Mouse (Mus musculus) liver, embryonic 13.5 days (tissue): ENCODE measurements at regions not wholly inside any gene's neighbourhood (a gene's known extent, or its start where the extent isn't known, plus 50 kb on each side); places are given as distances from the start of the nearest gene placed in this dataset.

Experiments
- ATAC-seq: fragments of 200-750 bp; cut with Nextera tagmentation; 2 replicates; pipeline ENCODE4 v1.8.0; 2017; ENCODE audit warnings: low read depth, mild to moderate bottlenecking, moderate number of reproducible peaks, moderate library complexity
- DNase-seq: peaks from one replicate; pipeline ENCODE4 v3.0.0; 2022
- H3K27ac ChIP-seq: fragments of 300-500 bp; sonication (generic); 2 replicates; pipeline ENCODE4 v1.5.1; 2015; ENCODE audit warnings: moderate library complexity, mild to moderate bottlenecking, inconsistent platforms
- H3K27me3 ChIP-seq: fragments of 300-500 bp; sonication (generic); 2 replicates; pipeline ENCODE4 v1.6.1; 2015; ENCODE audit warnings: mild to moderate bottlenecking, inconsistent platforms
- H3K36me3 ChIP-seq: fragments of 300-500 bp; sonication (generic); 2 replicates; pipeline ENCODE4 v1.6.1; 2015; ENCODE audit warnings: mild to moderate bottlenecking, inconsistent platforms
- H3K4me1 ChIP-seq: fragments of 300-500 bp; sonication (generic); replicated peaks from 2 replicates; pipeline ENCODE4 v1.6.1; 2015; ENCODE audit warnings: inconsistent platforms
- H3K4me2 ChIP-seq: fragments of 300-500 bp; sonication (generic); 2 replicates; pipeline ENCODE4 v1.6.1; 2015; ENCODE audit warnings: inconsistent platforms, mild to moderate bottlenecking, moderate library complexity
- H3K4me3 ChIP-seq: fragments of 300-500 bp; sonication (generic); replicated peaks from 2 replicates; pipeline ENCODE4 v1.5.1; 2015; ENCODE audit warnings: mild to moderate bottlenecking, inconsistent platforms
- H3K9ac ChIP-seq: fragments of 300-500 bp; sonication (generic); 2 replicates; pipeline ENCODE4 v1.6.1; 2015; ENCODE audit warnings: mild to moderate bottlenecking, inconsistent platforms
- H3K9me3 ChIP-seq: fragments of 300-500 bp; sonication (generic); replicated peaks from 2 replicates; pipeline ENCODE4 v1.6.1; 2016; ENCODE audit warnings: inconsistent platforms
- WGBS: fragments of 180-500 bp; shearing (Covaris S2); methylation state at CpG from one replicate; pipeline ENCODE4 v1.1.7; 2015; ENCODE audit not compliant: insufficient replicate concordance; 5-methylcytosine and 5-hydroxymethylcytosine counted together

DNA sequence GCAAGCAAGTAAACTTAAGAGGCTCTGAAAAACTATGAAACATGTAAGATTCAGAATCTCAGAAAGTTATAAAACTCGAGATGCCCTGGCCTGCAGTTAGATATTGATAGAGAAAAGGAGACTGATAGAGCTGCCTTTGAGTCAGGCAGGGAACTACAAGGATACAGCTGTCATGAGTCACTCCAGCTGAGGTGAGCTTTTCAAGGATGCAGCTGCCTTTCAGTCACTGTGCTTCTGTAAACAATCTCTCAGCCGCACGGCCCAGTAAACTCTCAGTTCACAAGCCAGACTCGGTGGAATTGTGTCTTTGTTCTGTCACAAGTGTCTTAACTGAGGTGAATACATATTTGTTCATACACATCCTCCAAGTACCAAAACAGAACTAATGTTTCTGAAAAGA is 334.9 kb upstream of the Rsrc1 start:
- no peak overlapping the region for H3K27ac ChIP-seq
- 51% methylated on average over 4 of the region's 4 CpGs for WGBS
- no peak overlapping the region for H3K9ac ChIP-seq
- H3K4me1 ChIP-seq: peaks cover 14% of the 10 kb centered on the region
- H3K27me3 ChIP-seq: no peaks in the 10 kb centered on the region
- no peaks in the 10 kb centered on the region for H3K36me3 ChIP-seq
- DNase-seq: no peak
- H3K4me2 ChIP-seq: no peak overlapping the region
- no peak overlapping the region for H3K4me3 ChIP-seq
- ATAC-seq: no peak
- no peaks in the 10 kb centered on the region for H3K9me3 ChIP-seq

DNA sequence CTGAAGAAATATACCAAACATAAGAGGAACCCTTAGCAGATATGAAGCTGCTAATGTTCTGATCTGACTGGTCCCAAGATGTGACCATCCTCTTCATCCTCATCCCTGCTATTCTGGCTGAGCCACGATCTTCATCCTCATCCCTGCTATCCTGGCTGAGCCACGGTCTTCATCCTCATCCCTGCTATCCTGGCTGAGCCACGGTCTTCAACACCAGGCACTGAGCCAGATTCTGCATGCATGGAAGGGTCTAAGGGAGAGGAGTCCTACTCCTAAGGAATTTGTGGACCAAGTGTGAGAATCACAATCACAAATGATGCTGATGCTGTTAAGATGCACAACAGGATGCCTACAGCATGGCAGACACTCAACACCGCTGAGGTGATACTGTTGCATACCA is 331.9 kb upstream of the Rsrc1 start:
- DNase-seq: no peak
- no peaks in the 10 kb centered on the region for H3K9me3 ChIP-seq
- H3K4me2 ChIP-seq: no peak overlapping the region
- no peaks in the 10 kb centered on the region for H3K36me3 ChIP-seq
- no peak for ATAC-seq
- no peak overlapping the region for H3K9ac ChIP-seq
- peaks cover 32% of the 10 kb centered on the region for H3K4me1 ChIP-seq
- H3K27me3 ChIP-seq: no peaks in the 10 kb centered on the region
- 75% methylated on average over 4 of the region's 4 CpGs for WGBS
- no peak overlapping the region for H3K4me3 ChIP-seq
- no peak overlapping the region for H3K27ac ChIP-seq

DNA sequence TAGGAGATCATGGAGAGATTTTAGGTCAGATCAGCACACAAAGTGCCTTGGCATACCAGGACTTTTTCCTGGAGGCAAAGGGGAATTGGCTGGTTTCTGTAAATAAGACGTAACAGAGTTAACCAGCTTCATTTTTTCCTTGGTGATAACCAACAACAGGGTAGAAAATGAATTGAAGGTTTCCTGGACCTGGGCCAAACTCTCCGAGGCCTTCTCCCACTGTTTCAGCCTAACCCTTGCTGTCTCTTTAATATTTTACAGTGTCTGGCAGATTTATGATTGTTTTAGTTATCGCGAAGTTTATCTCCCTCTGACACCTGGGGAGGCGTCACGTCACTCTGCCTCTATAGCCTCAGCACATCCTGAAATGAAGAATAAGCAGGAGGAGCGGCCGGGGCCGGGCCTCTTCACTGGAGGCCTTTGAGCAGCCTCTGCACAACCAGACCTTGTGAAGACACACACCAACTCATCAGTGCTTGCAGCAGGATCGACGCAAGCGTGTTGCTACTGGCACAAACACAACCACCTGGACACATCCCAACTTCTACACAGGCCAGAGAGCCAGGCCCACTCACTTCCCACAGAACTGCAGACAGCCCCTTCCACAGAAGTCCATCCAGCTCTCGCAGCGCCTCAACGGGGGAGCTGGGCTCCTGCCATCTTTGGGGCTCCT is 331.0 kb upstream of the Rsrc1 start:
- H3K4me1 ChIP-seq: peaks cover 41% of the 10 kb centered on the region
- no peak overlapping the region for H3K27ac ChIP-seq
- no peak for ATAC-seq

DNA sequence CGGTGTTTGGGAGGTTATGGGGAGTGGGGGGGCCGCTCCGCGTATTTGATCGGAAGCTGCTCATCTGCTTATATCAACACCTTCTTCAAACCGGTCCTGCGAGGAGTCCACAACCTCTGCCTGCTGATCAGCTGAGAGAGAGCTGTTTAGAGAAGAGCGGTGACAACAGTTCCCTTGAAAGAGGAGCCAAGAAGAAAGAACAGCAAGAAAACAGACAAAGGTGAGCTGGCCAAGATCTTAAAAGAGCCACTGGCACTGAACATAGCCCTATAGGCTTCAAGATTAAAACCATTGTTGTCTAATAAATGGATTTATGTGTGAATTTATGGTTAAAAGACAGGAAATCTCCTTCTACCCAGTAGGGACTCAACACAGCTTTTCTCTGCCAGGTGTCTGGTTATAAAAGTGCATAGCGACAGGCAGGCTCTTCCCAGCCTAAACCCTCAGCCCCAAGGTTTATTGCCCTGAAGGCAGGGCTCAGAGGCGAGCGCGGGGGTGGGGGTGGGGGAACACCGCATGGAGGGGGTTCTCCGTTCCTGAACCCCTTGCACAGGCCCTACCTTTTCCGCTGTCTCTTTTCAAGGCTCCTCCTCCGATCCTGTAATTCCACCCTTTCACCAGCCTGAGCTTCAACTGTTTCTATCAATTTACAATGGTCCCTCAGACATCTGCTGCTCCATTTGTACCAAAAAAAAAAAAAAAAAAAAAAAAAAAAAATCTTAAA is 330.3 kb upstream of the Rsrc1 start:
- ATAC-seq: no peak
- no peaks in the 10 kb centered on the region for H3K27me3 ChIP-seq
- H3K9me3 ChIP-seq: no peaks in the 10 kb centered on the region
- WGBS: 74% methylated on average over 16 of the region's 16 CpGs
- no peak overlapping the region for H3K4me2 ChIP-seq
- peaks cover 48% of the 10 kb centered on the region for H3K4me1 ChIP-seq
- no peak overlapping the region for H3K9ac ChIP-seq
- H3K36me3 ChIP-seq: no peaks in the 10 kb centered on the region
- H3K4me3 ChIP-seq: no peak overlapping the region
- no peak overlapping the region for H3K27ac ChIP-seq
- no peak for DNase-seq

More for the DNA sequence above, 331.0 kb upstream of the Rsrc1 start:
- Histone ChIP-seq H3K27me3 (no peaks in the 10 kb centered on the region), H3K4me3 (no peak overlapping the region), H3K9me3 (no peaks in the 10 kb centered on the region), H3K4me2 (no peak overlapping the region), H3K36me3 (no peaks in the 10 kb centered on the region), H3K9ac (no peak overlapping the region)
- 61% methylated on average over 15 of the region's 15 CpGs for WGBS
- DNase-seq: no peak

DNA sequence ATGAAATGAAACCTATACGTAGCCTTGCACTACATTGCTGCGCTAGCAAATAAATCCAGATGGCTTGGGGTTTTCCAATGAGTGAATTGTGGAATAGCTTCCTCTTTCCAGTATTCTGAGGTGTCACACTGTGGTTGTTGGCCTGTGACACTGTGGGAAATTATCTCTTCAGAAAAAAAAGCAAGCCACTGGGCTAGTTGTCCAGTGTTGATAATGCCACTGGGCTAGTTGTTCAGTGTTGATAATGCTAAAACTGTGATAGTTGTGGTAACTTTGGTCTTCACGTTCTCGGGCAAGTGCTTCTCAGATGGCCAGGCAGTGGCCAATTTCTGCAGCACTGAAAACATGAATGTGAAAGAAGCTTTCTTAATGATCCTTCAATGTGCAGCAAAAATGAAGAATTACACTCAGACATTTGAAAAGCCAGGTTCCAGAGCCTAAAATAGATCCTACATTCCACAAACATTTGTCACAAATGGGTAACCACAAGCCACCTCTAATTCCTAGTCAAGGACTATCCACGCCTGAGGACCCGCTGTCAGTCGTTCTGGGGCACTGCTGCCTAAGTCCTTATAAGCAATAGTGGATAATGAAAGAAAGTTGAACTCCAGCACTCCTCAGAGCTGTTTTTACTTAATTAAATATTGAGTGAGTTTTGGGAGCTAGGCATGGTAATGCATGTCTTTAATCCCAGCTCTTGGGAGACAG is 328.9 kb upstream of the Rsrc1 start:
- DNase-seq: no peak
- no peaks in the 10 kb centered on the region for H3K27me3 ChIP-seq
- no peak overlapping the region for H3K9ac ChIP-seq
- ATAC-seq: peak; percentile 71
- H3K4me2 ChIP-seq: peak overlapping the region; percentile 47
- H3K4me1 ChIP-seq: peaks cover 61% of the 10 kb centered on the region
- H3K4me3 ChIP-seq: 0 out of 2 replicates have a peak overlapping the region, but pooled peaks have one; percentile 8
- WGBS: 32% methylated on average over 7 of the region's 7 CpGs
- H3K36me3 ChIP-seq: no peaks in the 10 kb centered on the region
- H3K9me3 ChIP-seq: no peaks in the 10 kb centered on the region
- peak overlapping the region; percentile 49; the same call in 1 of the 2 replicates for H3K27ac ChIP-seq

DNA sequence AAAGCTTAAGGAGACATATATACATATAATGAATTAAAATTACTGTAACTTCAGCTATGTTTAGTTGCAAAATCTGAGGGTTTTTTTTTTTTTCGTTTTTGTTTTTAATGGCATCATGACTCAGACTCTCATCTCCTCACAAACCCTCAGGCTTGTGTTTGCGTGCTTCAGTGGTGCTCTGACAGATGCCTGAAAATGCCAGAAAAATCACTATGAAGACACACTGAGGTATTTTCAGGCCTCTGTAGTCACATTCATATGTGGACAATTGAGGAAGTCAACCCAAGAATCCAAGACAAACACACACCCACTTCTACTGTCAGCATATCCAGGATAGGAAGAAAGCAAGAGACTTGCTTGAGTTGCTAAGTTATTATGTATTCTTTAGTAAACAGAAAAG is 327.2 kb upstream of the Rsrc1 start:
- ATAC-seq: no peak
- H3K4me3 ChIP-seq: no peak overlapping the region
- no peaks in the 10 kb centered on the region for H3K9me3 ChIP-seq
- no peaks in the 10 kb centered on the region for H3K36me3 ChIP-seq
- no peak overlapping the region for H3K9ac ChIP-seq
- H3K4me2 ChIP-seq: no peak overlapping the region
- H3K27ac ChIP-seq: no peak overlapping the region
- H3K27me3 ChIP-seq: no peaks in the 10 kb centered on the region
- DNase-seq: no peak
- WGBS: 88% methylated on average over 2 of the region's 2 CpGs
- H3K4me1 ChIP-seq: peaks cover 61% of the 10 kb centered on the region

DNA sequence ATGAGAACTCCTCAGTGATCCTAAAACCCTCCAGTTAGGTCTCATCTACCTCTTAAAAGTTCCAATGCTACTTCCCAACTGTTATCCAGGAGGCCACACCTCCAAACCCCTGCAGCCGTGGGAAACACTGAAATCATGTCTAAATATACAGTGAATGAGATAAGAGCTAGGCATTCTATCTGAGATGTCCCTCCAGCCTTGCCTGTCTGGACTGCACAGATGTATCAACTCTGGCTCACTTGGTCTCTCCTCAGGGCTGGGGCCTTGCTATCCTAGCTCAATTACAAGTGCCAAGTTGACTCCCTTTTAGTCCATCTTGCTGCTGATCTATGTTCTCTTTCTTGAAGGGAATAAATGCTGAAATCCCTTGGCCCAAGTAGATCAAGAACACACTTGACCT is 326.3 kb upstream of the Rsrc1 start:
- 6% methylated on average over 1 of the region's 1 CpGs for WGBS

DNA sequence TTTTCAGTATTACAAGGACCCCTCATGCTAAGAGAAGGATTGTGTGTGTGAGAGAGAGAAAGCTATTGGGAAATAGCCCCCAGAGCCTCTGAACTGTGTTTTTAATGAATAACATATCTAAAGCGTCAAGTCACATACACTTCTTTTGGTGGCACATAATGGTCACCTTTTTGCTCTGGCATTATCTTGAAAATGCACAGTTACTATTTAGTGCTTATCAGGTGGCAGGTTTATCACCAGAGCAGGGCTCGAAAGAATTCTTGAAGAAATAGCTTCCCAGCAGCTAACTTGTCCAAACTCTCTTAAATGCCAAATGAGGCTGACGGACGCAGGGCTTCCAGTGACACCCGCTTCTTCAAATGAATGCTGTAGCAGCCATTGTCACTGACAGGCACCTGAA is 324.7 kb upstream of the Rsrc1 start:
- Histone ChIP-seq H3K4me1 (peaks cover 58% of the 10 kb centered on the region), H3K4me2 (peak overlapping the region; percentile 13; the same call in 1 of the 2 replicates), H3K36me3 (no peaks in the 10 kb centered on the region), H3K4me3 (no peak overlapping the region), H3K27me3 (no peaks in the 10 kb centered on the region), H3K9me3 (no peaks in the 10 kb centered on the region), H3K9ac (no peak overlapping the region), H3K27ac (peak overlapping the region; percentile 31; the same call in 1 of the 2 replicates)
- DNase-seq: no peak
- 26% methylated on average over 5 of the region's 5 CpGs for WGBS
- peak; percentile 43; the same call in 1 of the 2 replicates for ATAC-seq

More for the DNA sequence above, 326.3 kb upstream of the Rsrc1 start:
- Histone ChIP-seq H3K27ac (no peak overlapping the region), H3K4me2 (no peak overlapping the region), H3K36me3 (no peaks in the 10 kb centered on the region), H3K9me3 (no peaks in the 10 kb centered on the region), H3K4me3 (no peak overlapping the region), H3K27me3 (no peaks in the 10 kb centered on the region), H3K9ac (no peak overlapping the region), H3K4me1 (peaks cover 61% of the 10 kb centered on the region)
- DNase-seq (no peak), ATAC-seq (peak; percentile 74)

DNA sequence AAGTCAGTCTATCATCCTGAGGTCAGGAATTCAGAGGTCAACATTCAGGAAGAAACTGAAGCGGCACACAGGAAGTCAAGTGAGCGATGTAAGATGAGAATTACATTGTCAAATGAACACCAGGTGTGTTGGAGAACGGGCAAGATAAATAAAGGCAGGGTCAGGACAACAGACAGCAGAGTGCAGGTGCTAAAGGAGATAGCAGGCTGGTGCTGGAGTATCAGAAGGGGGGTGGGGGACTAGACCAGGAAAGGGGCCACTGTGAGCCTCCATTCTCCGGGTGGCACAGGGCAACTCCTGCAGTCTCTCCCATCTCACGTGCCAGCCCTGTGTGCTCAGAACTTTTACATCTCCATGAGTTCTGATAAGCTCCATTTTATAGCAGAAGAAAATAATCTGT is 320.6 kb upstream of the Rsrc1 start:
- Histone ChIP-seq H3K27me3 (no peaks in the 10 kb centered on the region; the same call in 1 of the 2 replicates), H3K4me2 (no peak overlapping the region), H3K9ac (no peak overlapping the region), H3K27ac (no peak overlapping the region), H3K9me3 (no peaks in the 10 kb centered on the region), H3K4me1 (peaks cover 29% of the 10 kb centered on the region), H3K4me3 (no peak overlapping the region), H3K36me3 (no peaks in the 10 kb centered on the region)
- DNase-seq (no peak), ATAC-seq (peak; percentile 84)
- 11% methylated on average over 5 of the region's 5 CpGs for WGBS

DNA sequence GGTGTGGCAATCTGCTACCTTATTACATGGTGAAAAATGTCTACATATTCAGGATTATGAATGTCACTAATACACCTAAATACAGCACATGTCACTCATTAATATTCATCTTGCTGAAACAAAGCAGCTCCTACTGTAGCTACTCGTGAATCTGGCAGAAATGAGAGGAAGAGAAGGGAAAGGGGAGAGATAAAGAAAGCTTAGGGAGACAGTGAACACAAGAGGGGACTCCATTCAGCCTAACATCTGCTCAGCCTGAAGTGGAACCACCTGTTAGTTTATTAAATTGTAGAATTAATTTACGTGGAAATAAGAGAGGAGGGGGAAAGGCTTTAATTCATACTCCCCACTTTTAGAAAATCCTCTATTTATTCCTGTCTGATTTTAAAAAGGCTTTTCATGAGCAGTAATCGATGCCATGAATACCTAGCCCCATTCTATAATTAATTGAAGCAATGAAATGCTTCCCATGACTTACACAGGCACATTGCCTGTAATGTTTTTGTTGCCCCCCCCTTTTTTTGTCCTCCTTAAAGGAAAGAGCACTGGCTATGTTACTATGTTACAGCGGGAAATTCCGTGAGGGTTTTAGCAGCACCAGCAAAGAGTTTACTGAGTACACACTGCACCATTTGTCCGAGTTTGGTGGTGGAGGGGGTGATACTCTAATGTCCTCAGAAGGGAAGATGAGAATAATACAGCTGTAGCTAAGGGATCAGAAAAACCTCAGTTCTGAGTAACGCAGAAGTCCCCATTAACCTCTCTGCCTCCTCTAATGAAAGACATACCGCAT is 319.2 kb upstream of the Rsrc1 start:
- Histone ChIP-seq H3K36me3 (no peaks in the 10 kb centered on the region), H3K27me3 (no peaks in the 10 kb centered on the region; the same call in 1 of the 2 replicates), H3K4me1 (peaks cover 14% of the 10 kb centered on the region), H3K9me3 (no peaks in the 10 kb centered on the region), H3K4me3 (no peak overlapping the region), H3K4me2 (no peak overlapping the region), H3K27ac (no peak overlapping the region), H3K9ac (no peak overlapping the region)
- ATAC-seq (no peak), DNase-seq (no peak)
- 67% methylated on average over 8 of the region's 8 CpGs for WGBS
